Mouse (Mus musculus) limb, embryonic 14.5 days (tissue): Measurements from ENCODE around the gene Rasa2. TPM values are rescaled to one million over a fixed set of nuclear protein-coding genes. Genes with fewer than 3 reads are reported as not detected.
"Not testable (repeated sequence)": the region's sequence is repeated elsewhere in the genome, so short reads cannot be mapped to it uniquely, and the experiment has no call there.

ENCODE experiments used
- ATAC-seq: fragments of 200-750 bp; cut with Nextera tagmentation; 2 replicates; pipeline ENCODE4 v1.8.0; 2017; ENCODE audit warnings: low read depth, moderate number of reproducible peaks, moderate TSS enrichment; ENCODE audit not compliant: low FRiP score
- DNase-seq: peaks from one replicate; pipeline ENCODE4 v3.0.0-alpha.2; 2015; ENCODE audit warnings: low spot score
- H3K27ac ChIP-seq: fragments of 300-500 bp; sonication (generic); replicated peaks from 2 replicates; pipeline ENCODE4 v1.5.1; 2014; ENCODE audit warnings: low read depth, mild to moderate bottlenecking, low read length, moderate library complexity, mixed read lengths
- H3K27me3 ChIP-seq: fragments of 300-500 bp; sonication (generic); 2 replicates; pipeline ENCODE4 v1.6.1; 2014; ENCODE audit warnings: low read length, mixed read lengths; ENCODE audit not compliant: control insufficient read depth, insufficient read depth
- H3K36me3 ChIP-seq: fragments of 300-500 bp; sonication (generic); 2 replicates; pipeline ENCODE4 v1.6.1; 2014; ENCODE audit warnings: mild to moderate bottlenecking, low read length, moderate library complexity, mixed read lengths; ENCODE audit not compliant: control insufficient read depth, insufficient read depth
- H3K4me1 ChIP-seq: fragments of 300-500 bp; sonication (generic); 2 replicates; pipeline ENCODE4 v1.6.1; 2014; ENCODE audit warnings: antibody characterized with exemption, low read length, mixed read lengths; ENCODE audit not compliant: control insufficient read depth, insufficient read depth
- H3K4me2 ChIP-seq: fragments of 300-500 bp; sonication (generic); replicated peaks from 2 replicates; pipeline ENCODE4 v1.6.1; 2014; ENCODE audit warnings: low read depth, mild to moderate bottlenecking, low read length, moderate library complexity; ENCODE audit not compliant: severe bottlenecking
- H3K4me3 ChIP-seq: fragments of 300-500 bp; sonication (generic); replicated peaks from 2 replicates; pipeline ENCODE4 v1.5.1; 2014; ENCODE audit warnings: low read length
- H3K9ac ChIP-seq: fragments of 300-500 bp; sonication (generic); 2 replicates; pipeline ENCODE4 v1.6.1; 2014; ENCODE audit warnings: mild to moderate bottlenecking, low read depth, low read length, moderate library complexity; ENCODE audit not compliant: severe bottlenecking
- H3K9me3 ChIP-seq: fragments of 300-500 bp; sonication (generic); 2 replicates; pipeline ENCODE4 v1.6.1; 2016; ENCODE audit warnings: low read length; ENCODE audit not compliant: control insufficient read depth
- POLR2A ChIP-seq: fragments of 200-500 bp; IDR thresholded peaks from 2 replicates; pipeline ENCODE4 v1.8.0; 2012; ENCODE audit warnings: inconsistent platforms, mild to moderate bottlenecking, moderate library complexity, borderline replicate concordance; ENCODE audit not compliant: insufficient read depth, insufficient read length; ENCODE audit errors: extremely low read depth
- WGBS: fragments of 180-500 bp; shearing (Covaris S2); extraction: QIAGEN DNeasy Blood & Tissue Kit; methylation state at CpG from one replicate; pipeline ENCODE4 v1.1.7; 2014; 5-methylcytosine and 5-hydroxymethylcytosine counted together
- polyA plus RNA-seq, 2 experiments: library from polyadenylated mRNA; depleted of rRNA in 1 of 2; stranded (reverse) in 1 of 2; unstranded in 1 of 2; fragments of >200 nt; fragmentation: Nextera tagmentation in 1 of 2; extraction: Ambion mirVana in 1 of 2; gene quantifications; 2 replicates each; pipeline versions ENCODE4 v1.2.1 to v1.2.3; 2012 to 2014

Rasa2 gene
- polyA plus RNA-seq, 2 experiments: 10.9 to 20.6 TPM

GRCm38 (mm10) chr9:96650807-96651206 lies 19.4 kb upstream of the Rasa2 start:
- H3K36me3 ChIP-seq: no peaks in the 10 kb centered on the region
- H3K27ac ChIP-seq: no peak overlapping the region
- H3K9ac ChIP-seq: no peak overlapping the region
- no peak for DNase-seq
- 74% methylated on average over 7 of the region's 7 CpGs for WGBS
- no peak overlapping the region for H3K4me3 ChIP-seq
- TF ChIP-seq POLR2A: no peak
- no peaks in the 10 kb centered on the region for H3K9me3 ChIP-seq
- no peak for ATAC-seq
- no peak overlapping the region for H3K4me2 ChIP-seq
- no peaks in the 10 kb centered on the region for H3K27me3 ChIP-seq
- H3K4me1 ChIP-seq: no peaks in the 10 kb centered on the region

DNA sequence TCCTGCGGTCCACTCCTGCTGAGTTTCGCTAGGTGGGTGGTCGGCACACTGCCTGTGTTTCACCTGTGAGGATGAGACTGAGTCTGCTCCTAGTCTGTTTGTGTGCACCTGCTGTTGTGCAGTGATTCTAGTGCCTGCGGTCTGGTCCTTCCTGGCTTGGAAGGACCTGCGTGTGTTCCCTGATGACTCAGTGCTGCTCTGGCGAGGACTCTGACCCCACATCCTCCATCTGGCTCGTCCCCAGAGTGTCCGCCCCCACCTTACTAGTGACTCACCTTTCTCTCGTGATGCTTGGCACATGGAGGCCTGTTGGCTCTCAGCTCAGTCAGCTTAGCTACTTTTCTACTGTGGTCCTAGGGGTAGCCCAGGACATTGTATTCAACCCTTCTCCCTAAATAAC lies 18.5 kb upstream of the Rasa2 start:
- ATAC-seq: no peak
- H3K27me3 ChIP-seq: no peaks in the 10 kb centered on the region
- no peak for DNase-seq
- H3K4me3 ChIP-seq: no peak overlapping the region
- no peaks in the 10 kb centered on the region for H3K4me1 ChIP-seq
- H3K9ac ChIP-seq: no peak overlapping the region
- no peaks in the 10 kb centered on the region for H3K36me3 ChIP-seq
- 63% methylated on average over 9 of the region's 9 CpGs for WGBS
- no peak overlapping the region for H3K27ac ChIP-seq
- TF ChIP-seq POLR2A: no peak
- no peak overlapping the region for H3K4me2 ChIP-seq
- no peaks in the 10 kb centered on the region for H3K9me3 ChIP-seq

- 90% methylated on average over 4 of the region's 4 CpGs for WGBS
- no peak overlapping the region for H3K27ac ChIP-seq
- TF ChIP-seq POLR2A: no peak
- H3K9me3 ChIP-seq: no peaks in the 10 kb centered on the region
- DNase-seq: no peak
- H3K36me3 ChIP-seq: no peaks in the 10 kb centered on the region
- H3K9ac ChIP-seq: no peak overlapping the region
- no peaks in the 10 kb centered on the region for H3K4me1 ChIP-seq
- no peak for ATAC-seq
- no peaks in the 10 kb centered on the region for H3K27me3 ChIP-seq
- H3K4me2 ChIP-seq: no peak overlapping the region
- H3K4me3 ChIP-seq: no peak overlapping the region
These were observed 17.9 kb upstream of the Rasa2 start for GRCm38 (mm10) chr9:96649362-96649761.

GRCm38 (mm10) chr9:96646668-96647295 lies 15.4 kb upstream of the Rasa2 start:
- Histone ChIP-seq H3K9me3 (no peaks in the 10 kb centered on the region; the same call in 1 of the 2 replicates), H3K4me2 (no peak overlapping the region), H3K9ac (no peak overlapping the region), H3K4me3 (no peak overlapping the region), H3K4me1 (no peaks in the 10 kb centered on the region), H3K27ac (no peak overlapping the region), H3K36me3 (no peaks in the 10 kb centered on the region), H3K27me3 (no peaks in the 10 kb centered on the region)
- 70% methylated on average over 2 of the region's 2 CpGs for WGBS
- ATAC-seq: no peak
- no peak for TF ChIP-seq POLR2A
- DNase-seq: no peak

DNA sequence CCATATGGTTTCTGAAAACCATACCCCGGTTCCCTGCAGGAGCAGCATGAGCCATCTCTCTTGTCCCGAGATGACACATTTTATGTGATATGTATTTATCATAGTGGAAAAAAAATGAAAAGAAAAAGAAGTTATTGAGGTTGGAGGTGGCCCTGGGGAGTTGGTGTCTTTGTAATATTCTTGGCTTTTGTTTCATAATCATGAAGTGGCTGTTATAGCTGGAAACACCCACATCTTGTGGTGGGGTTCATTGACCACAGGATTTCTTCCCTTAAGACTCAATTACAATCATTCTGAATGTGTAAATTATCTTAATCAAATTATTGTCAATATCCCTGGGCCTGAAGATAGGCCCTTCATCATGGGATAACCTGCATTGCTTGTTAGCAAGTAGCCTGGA lies 13.4 kb upstream of the Rasa2 start:
- TF ChIP-seq POLR2A: no peak
- 88% methylated on average over 2 of the region's 2 CpGs for WGBS
- Histone ChIP-seq H3K9me3 (no peaks in the 10 kb centered on the region; the same call in 1 of the 2 replicates), H3K27me3 (no peaks in the 10 kb centered on the region), H3K27ac (no peak overlapping the region), H3K9ac (no peak overlapping the region), H3K4me2 (no peak overlapping the region), H3K36me3 (no peaks in the 10 kb centered on the region), H3K4me3 (no peak overlapping the region), H3K4me1 (no peaks in the 10 kb centered on the region)
- no peak for DNase-seq
- ATAC-seq: no peak

DNA sequence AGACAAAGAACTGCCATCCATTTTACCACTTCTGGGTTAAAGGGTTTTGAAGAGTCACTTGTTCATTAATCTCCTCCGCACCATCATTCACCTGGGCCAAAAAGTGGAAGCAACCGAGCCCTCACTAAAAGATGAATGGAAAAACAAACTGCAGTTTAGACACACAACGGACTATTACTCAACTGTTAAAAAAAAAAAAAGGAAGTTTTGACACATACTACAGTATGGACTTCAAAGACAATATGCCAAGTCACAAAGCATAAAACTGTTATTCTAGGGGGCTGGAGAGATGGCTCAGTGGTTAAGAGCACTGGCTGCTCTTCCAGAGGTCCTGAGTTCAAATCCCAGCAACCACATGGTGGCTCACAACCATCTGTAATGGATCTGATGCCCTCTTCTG lies 12.6 kb upstream of the Rasa2 start:
- H3K4me1 ChIP-seq, H3K4me2 ChIP-seq, H3K9ac ChIP-seq, H3K36me3 ChIP-seq, H3K9me3 ChIP-seq, ATAC-seq, H3K27ac ChIP-seq, H3K27me3 ChIP-seq, DNase-seq, H3K4me3 ChIP-seq: not testable (repeated sequence)
- 94% methylated on average over 3 of the region's 3 CpGs for WGBS
